Mouse (Mus musculus): Measurements from ENCODE around the gene Exoc3l2. TPM values are rescaled to one million over a fixed set of nuclear protein-coding genes. Genes with fewer than 3 reads are reported as not detected.
"Not testable (repeated sequence)": the region's sequence is repeated elsewhere in the genome, so short reads cannot be mapped to it uniquely, and the experiment has no call there.

Exoc3l2 gene
- polyA plus RNA-seq, 1 experiment, result 0.01 TPM

DNA sequence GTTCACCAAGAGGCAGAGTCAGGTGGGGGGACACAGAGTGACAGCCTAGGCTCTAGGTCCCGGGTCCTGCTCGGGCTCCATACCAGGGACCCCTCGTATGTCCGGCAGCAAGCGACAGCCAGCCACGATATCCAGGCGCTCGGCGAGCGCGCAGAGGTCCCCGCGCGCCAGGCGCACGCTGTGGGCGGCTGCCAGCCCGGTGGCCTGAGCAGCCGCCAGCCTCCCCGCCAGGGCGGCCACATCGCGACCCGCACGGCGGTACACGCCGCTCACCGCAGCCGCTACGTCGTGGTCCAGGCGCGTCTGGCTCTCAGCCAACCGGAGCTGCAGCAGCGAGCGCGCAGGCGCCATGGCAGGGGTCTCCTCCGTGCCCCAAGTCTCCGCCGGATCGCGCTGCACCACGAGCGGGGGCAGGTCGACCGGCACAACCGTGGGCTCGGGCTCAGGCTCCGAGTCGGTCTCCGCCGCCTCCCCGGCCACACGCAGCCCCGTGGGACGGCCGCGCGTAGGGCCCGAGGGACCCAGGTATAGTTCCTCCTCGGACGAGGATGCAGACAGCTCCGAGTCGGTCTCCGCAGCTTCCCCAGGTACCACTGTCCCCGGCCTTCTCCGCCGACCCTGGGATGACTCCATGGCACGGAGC, 44.0 kb downstream of the Exoc3l2 start:
- Histone ChIP-seq H3K79me3 (ENCODE audit: low read depth) (no peaks in the 10 kb centered on the region), H3K4me3 (ENCODE audit: insufficient read depth, poor library complexity, severe bottlenecking) (peak overlapping the region; percentile 72), H3K27me3 (ENCODE audit: control insufficient read depth, insufficient read depth, insufficient read length) (no peaks in the 10 kb centered on the region), H3K79me2 (ENCODE audit: control insufficient read depth, insufficient read depth) (peaks cover 11% of the 10 kb centered on the region), H3K36me3 (ENCODE audit: control insufficient read depth, insufficient read depth) (no peaks in the 10 kb centered on the region), H3ac (ENCODE audit: control insufficient read depth, insufficient read length, low read depth) (peak overlapping the region; percentile 76)
- TF ChIP-seq MYOD1 (IDR thresholded peaks at IDR 0.05; ENCODE audit: control insufficient read depth, insufficient read length, low read depth) (no peak), USF1 (IDR thresholded peaks at IDR 0.05; ENCODE audit: low read depth) (no peak), MAX (IDR thresholded peaks at IDR 0.05) (no peak), FOSL1 (IDR thresholded peaks at IDR 0.05; ENCODE audit: insufficient read depth, low read length, poor library complexity, severe bottlenecking) (no peak), MYOG (IDR thresholded peaks at IDR 0.05; ENCODE audit: control insufficient read depth, extremely low read depth, insufficient read length) (no peak)

DNA sequence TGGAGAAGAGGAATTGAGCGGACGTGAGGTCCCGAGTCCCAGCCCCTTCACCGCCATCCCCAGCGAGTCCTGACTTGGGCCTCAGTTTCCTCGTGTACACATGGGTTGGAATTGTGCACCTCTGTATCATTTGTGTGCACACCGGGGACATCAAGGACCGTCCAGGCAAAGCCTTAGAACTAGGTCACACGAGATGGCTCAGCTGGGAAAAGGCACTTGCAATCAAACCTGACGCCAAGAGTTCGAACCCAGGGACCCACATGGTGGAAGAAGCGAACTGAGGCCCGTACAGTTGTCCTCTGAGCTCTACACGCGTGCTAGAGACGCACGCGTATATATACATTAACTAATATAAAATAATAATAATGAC, 44.5 kb downstream of the Exoc3l2 start:
- TF ChIP-seq MYOD1 (IDR thresholded peaks at IDR 0.05; ENCODE audit: control insufficient read depth, insufficient read length, low read depth), result no peak
- TF ChIP-seq FOSL1 (IDR thresholded peaks at IDR 0.05; ENCODE audit: insufficient read depth, low read length, poor library complexity, severe bottlenecking), result no peak
- no peak for TF ChIP-seq MAX (IDR thresholded peaks at IDR 0.05)
- no peak for TF ChIP-seq MYOG (IDR thresholded peaks at IDR 0.05; ENCODE audit: control insufficient read depth, extremely low read depth, insufficient read length)
- no peak for TF ChIP-seq CEBPB (IDR thresholded peaks at IDR 0.05; ENCODE audit: low read depth)
- TF ChIP-seq CTCF (IDR thresholded peaks at IDR 0.05; ENCODE audit: control insufficient read depth, insufficient read depth, insufficient read length), result no peak
- no peak for TF ChIP-seq USF1 (IDR thresholded peaks at IDR 0.05; ENCODE audit: low read depth)
- Histone ChIP-seq H3K79me2 (ENCODE audit: control insufficient read depth, insufficient read depth) (peaks cover 11% of the 10 kb centered on the region), H3ac (ENCODE audit: control insufficient read depth, insufficient read length, low read depth) (peak overlapping the region; percentile 76), H3K4me3 (ENCODE audit: insufficient read depth, poor library complexity, severe bottlenecking) (peak overlapping the region; percentile 72), H3K79me3 (ENCODE audit: low read depth) (no peaks in the 10 kb centered on the region), H3K27me3 (ENCODE audit: control insufficient read depth, insufficient read depth, insufficient read length) (no peaks in the 10 kb centered on the region), H3K36me3 (ENCODE audit: control insufficient read depth, insufficient read depth) (no peaks in the 10 kb centered on the region)

DNA sequence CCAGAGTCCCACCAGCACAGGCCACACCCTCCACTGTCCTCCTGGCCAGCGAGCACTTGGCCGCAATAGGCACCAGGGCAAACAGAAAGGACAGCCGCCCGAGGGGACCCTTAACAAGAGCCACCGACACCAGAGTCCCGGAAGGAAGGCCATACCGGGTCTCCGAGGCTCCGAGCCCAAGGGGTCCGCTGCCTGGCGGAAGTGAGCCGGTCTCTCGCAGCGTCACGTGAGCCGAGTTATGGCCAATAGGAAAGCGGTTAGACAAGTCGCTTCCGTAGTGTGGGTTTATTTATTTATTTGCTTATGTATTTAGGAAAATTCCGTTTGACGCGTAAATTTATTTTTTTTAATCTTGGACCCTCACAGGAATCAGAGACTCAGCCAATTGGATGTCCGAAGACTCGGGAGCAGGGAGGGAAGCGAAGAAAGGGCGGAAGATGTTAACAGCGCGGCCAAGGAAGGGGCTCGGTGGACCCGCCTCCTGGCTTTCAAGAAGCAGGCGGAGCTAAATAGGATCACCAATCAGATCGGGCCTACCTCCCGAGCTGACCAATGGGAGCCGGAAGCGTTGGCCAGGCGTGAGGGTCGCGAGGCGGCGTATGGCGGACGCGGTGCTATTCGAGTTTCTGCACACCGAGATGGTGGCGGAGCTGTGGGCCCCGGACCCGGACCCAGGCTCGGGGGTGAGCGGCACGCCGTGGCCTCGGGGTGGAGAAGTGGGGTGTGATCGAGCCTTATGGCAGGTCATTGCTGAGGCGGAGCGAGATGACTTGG, 45.2 kb downstream of the Exoc3l2 start, which contains the start of the genes Bloc1s3 and Trappc6a:
Gene Bloc1s3, minus strand, starts transcription at position 218 of the 774 bp plus-strand sequence.
Gene Trappc6a, plus strand, starts transcription at position 246 of the 774 bp plus-strand sequence.
- H3K4me3 ChIP-seq (ENCODE audit: insufficient read depth, poor library complexity, severe bottlenecking), result peak within 1 kb of the TSS; percentile 72
- no peaks in the 10 kb centered on the region for H3K79me3 ChIP-seq (ENCODE audit: low read depth)
- TF ChIP-seq CEBPB (IDR thresholded peaks at IDR 0.05; ENCODE audit: low read depth), result no peak
- peak; percentile 92 for TF ChIP-seq USF1 (IDR thresholded peaks at IDR 0.05; ENCODE audit: low read depth)
- no peaks in the 10 kb centered on the region for H3K36me3 ChIP-seq (ENCODE audit: control insufficient read depth, insufficient read depth)
- H3K27me3 ChIP-seq (ENCODE audit: control insufficient read depth, insufficient read depth, insufficient read length), result no peaks in the 10 kb centered on the region
- peak within 1 kb of the TSS; percentile 93 for H3ac ChIP-seq (ENCODE audit: control insufficient read depth, insufficient read length, low read depth)
- peaks cover 11% of the 10 kb centered on the region for H3K79me2 ChIP-seq (ENCODE audit: control insufficient read depth, insufficient read depth)

DNA sequence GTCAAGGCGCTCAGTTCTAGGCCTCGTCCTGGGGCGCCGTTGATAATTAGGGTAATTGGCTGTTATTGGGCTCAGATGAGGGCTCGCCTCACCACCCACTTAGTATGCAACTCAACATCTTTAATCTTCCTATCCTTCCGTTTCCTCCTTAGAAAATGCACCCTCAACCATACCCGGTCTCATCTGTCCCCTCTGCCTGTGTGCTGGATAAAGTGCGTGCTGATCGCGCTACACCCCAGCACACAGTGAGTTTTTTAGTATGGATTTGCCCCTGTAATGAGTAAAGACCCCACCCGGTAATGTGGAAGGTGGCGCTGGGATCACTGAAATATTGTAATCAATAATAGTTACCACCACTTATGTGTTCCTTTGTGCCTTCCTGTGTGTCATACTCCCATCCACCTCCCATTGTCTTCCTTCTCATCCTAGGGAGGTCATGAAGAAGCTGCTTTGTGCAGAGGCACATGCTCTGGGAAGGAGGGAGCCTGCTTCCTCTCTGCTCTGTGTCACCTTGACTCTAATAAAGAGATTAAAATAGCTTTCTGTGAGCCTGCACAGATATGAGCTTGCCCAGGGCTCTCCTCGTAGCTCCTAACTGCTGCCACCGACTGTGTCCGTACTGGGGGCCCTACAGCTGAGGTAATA, 45.9 kb downstream of the Exoc3l2 start:
- Histone ChIP-seq H3ac (ENCODE audit: control insufficient read depth, insufficient read length, low read depth) (peak overlapping the region; percentile 93), H3K36me3 (ENCODE audit: control insufficient read depth, insufficient read depth) (no peaks in the 10 kb centered on the region), H3K4me3 (ENCODE audit: insufficient read depth, poor library complexity, severe bottlenecking) (peak overlapping the region; percentile 72), H3K79me3 (ENCODE audit: low read depth) (no peaks in the 10 kb centered on the region), H3K27me3 (ENCODE audit: control insufficient read depth, insufficient read depth, insufficient read length) (no peaks in the 10 kb centered on the region), H3K79me2 (ENCODE audit: control insufficient read depth, insufficient read depth) (peaks cover 11% of the 10 kb centered on the region)
- TF ChIP-seq MAX (IDR thresholded peaks at IDR 0.05) (no peak), MYOD1 (IDR thresholded peaks at IDR 0.05; ENCODE audit: control insufficient read depth, insufficient read length, low read depth) (no peak), MYOG (IDR thresholded peaks at IDR 0.05; ENCODE audit: control insufficient read depth, extremely low read depth, insufficient read length) (no peak), USF1 (IDR thresholded peaks at IDR 0.05; ENCODE audit: low read depth) (no peak), CEBPB (IDR thresholded peaks at IDR 0.05; ENCODE audit: low read depth) (no peak), FOSL1 (IDR thresholded peaks at IDR 0.05; ENCODE audit: insufficient read depth, low read length, poor library complexity, severe bottlenecking) (no peak), CTCF (IDR thresholded peaks at IDR 0.05; ENCODE audit: control insufficient read depth, insufficient read depth, insufficient read length) (no peak)

DNA sequence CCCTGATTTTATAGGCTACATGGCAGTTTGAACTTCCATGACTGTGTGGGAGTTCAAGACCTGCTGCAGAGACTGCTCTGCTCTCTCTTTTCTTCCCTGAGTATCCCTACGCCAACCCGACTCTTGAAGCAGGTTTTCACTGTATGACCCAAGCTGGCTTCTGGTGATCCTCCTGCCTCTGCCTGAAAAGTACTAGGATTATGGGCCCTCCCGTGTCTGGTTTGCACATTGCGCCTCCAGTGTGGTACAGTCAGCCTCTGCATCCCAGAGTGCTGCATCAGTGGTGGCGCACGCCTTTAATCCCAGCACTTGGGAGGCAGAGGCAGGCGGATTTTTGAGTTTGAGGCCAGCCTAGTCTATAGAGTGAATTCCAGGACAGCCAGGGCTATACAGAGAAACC, 46.7 kb downstream of the Exoc3l2 start:
- Histone ChIP-seq H3K36me3 (ENCODE audit: control insufficient read depth, insufficient read depth) (no peaks in the 10 kb centered on the region), H3K4me3 (ENCODE audit: insufficient read depth, poor library complexity, severe bottlenecking) (no peak overlapping the region), H3K27me3 (ENCODE audit: control insufficient read depth, insufficient read depth, insufficient read length) (no peaks in the 10 kb centered on the region), H3ac (ENCODE audit: control insufficient read depth, insufficient read length, low read depth) (no peak overlapping the region), H3K79me3 (ENCODE audit: low read depth) (no peaks in the 10 kb centered on the region), H3K79me2 (ENCODE audit: control insufficient read depth, insufficient read depth) (peaks cover 11% of the 10 kb centered on the region)
- TF ChIP-seq MYOD1 (IDR thresholded peaks at IDR 0.05; ENCODE audit: control insufficient read depth, insufficient read length, low read depth) (no peak), MAX (IDR thresholded peaks at IDR 0.05) (no peak), FOSL1 (IDR thresholded peaks at IDR 0.05; ENCODE audit: insufficient read depth, low read length, poor library complexity, severe bottlenecking) (no peak), CTCF (IDR thresholded peaks at IDR 0.05; ENCODE audit: control insufficient read depth, insufficient read depth, insufficient read length) (no peak), USF1 (IDR thresholded peaks at IDR 0.05; ENCODE audit: low read depth) (no peak), CEBPB (IDR thresholded peaks at IDR 0.05; ENCODE audit: low read depth) (no peak), MYOG (IDR thresholded peaks at IDR 0.05; ENCODE audit: control insufficient read depth, extremely low read depth, insufficient read length) (no peak)

DNA sequence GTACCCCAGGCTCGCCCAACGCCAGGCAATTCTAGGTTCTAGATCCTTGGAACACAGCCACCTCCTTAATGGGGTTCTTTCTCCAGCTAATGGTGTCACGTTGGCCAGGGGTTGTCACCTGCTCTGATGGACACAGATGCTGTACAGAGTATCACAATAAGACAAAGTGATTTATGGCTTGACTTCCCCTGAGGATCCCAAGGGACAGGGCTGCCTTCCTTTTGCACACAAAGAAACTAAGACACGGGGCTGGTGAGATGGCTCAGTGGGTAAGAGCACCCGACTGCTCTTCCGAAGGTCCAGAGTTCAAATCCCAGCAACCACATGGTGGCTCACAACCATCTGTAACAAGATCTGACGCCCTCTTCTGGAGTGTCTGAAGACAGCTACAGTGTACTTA, 48.8 kb downstream of the Exoc3l2 start:
- H3K4me3 ChIP-seq (ENCODE audit: insufficient read depth, poor library complexity, severe bottlenecking); H3K27me3 ChIP-seq (ENCODE audit: control insufficient read depth, insufficient read depth, insufficient read length); H3ac ChIP-seq (ENCODE audit: control insufficient read depth, insufficient read length, low read depth); H3K79me3 ChIP-seq (ENCODE audit: low read depth); H3K36me3 ChIP-seq (ENCODE audit: control insufficient read depth, insufficient read depth): not testable (repeated sequence)
- H3K79me2 ChIP-seq (ENCODE audit: control insufficient read depth, insufficient read depth), result peaks cover 11% of the 10 kb centered on the region
